Mouse (Mus musculus) yolk sac, embryonic 10.5 days (tissue): ENCODE data around the gene Gm9048.
A peak's percentile ranks its signal among the peaks of the same experiment; 100 is the strongest.
"Not testable (repeated sequence)": the region's sequence is repeated elsewhere in the genome, so short reads cannot be mapped to it uniquely, and the experiment has no call there.

ENCODE experiments used
- DNase-seq: peaks from one replicate; pipeline ENCODE4 v3.0.0-alpha.2; 2017; ENCODE audit warnings: low spot score

Gm9048 gene

GRCm38 (mm10) chr10:118348579-118348978, at the start of gene Gm9048:
Gene Gm9048, minus strand, starts transcription at chr10:118348679.
- DNase-seq = not testable (repeated sequence)

- DNase-seq = peak; percentile 70
Measured at GRCm38 (mm10) chr10:118370443-118370842, 22.0 kb upstream of the Gm9048 start.

GRCm38 (mm10) chr10:118369518-118369917, 21.0 kb upstream of the Gm9048 start:
- DNase-seq = no peak

GRCm38 (mm10) chr10:118354005-118354404, 5.5 kb upstream of the Gm9048 start, which contains the start of gene Gm9049:
Gene Gm9049, minus strand, starts transcription at chr10:118354105.
- DNase-seq = not testable (repeated sequence)

GRCm38 (mm10) chr10:118343155-118343554, 5.3 kb downstream of the Gm9048 start, which contains the start of gene Gm9046:
Gene Gm9046, minus strand, starts transcription at chr10:118343255.
- DNase-seq = not testable (repeated sequence)

GRCm38 (mm10) chr10:118337731-118338130, 10.7 kb downstream of the Gm9048 start, which contains the start of gene Gm9045:
Gene Gm9045, minus strand, starts transcription at chr10:118337831.
- DNase-seq = not testable (repeated sequence)

- DNase-seq = not testable (repeated sequence)
Measured at GRCm38 (mm10) chr10:118332308-118332707, 16.2 kb downstream of the Gm9048 start, which contains the start of gene Gm9044. Gene Gm9044, minus strand, starts transcription at chr10:118332408.

- DNase-seq = not testable (repeated sequence)
Measured at GRCm38 (mm10) chr10:118326869-118327268, 21.6 kb downstream of the Gm9048 start, which contains the start of gene Gm9040. Gene Gm9040, minus strand, starts transcription at chr10:118326969.

- no peak for DNase-seq
Measured at GRCm38 (mm10) chr10:118319024-118319423, 29.5 kb downstream of the Gm9048 start.

GRCm38 (mm10) chr10:118302133-118302532, 46.3 kb downstream of the Gm9048 start:
- not testable (repeated sequence) for DNase-seq
